Mouse (Mus musculus): Measurements from ENCODE around the gene Abcf1. TPM values are rescaled to one million over a fixed set of nuclear protein-coding genes. Genes with fewer than 3 reads are reported as not detected.

The Abcf1 gene
- polyA plus RNA-seq, 1 experiment = 160 TPM

DNA sequence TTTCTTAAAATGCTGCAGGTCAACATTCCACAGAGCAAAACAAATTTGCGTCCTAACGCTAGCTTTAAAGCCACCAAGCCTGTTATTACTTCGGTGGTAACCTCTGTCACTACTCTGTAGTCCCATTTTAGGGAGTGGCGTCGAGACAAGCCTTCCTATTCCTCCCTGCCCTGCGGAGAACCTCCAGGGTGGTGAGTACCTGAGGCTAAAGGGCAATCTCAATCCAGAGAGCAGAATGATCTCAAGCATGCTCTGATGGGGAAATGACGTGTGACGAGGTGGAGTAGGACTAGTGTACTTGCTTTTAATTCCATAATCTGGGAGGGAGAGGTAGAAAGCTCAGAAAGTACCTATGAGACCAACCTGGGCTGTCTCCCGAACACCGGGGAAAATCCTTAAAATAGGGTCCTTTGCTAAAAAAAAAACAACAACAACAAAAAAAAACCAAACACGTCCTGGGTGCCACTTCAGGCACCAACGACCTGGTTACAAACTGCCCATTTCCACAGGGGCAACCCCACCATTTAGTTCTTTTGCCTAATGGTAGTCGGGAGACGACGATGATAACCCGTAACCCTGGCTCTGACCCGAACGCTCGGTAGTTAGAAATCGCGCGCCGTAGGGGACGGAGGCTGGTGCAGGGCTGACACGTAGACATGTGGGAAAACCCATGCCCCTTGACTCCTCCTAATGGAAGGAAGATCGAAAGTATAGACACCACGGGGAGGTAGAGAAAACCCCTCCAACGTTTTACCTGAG lies 53.8 kb downstream of the Abcf1 start:
- TF ChIP-seq GATA1 (IDR thresholded peaks at IDR 0.05; ENCODE audit: low read length) = no peak

DNA sequence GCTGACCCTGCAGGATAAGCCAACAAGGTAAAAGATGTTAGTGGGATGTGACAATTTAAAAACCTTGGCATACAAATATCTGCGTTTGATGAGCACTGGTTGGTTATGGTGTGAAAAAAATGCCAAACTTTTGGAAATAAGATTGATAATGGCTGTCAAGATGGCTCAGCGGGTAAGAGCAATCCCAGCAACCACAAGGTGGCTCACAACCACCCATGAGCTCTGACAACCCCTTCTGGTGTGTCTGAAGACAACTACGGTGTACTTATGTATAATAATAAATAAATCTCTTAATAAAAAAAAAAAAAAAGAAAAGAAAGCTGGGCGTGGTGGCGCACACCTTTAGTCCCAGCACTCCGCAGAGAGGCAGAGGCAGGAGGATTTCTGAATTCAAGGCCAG lies 54.6 kb downstream of the Abcf1 start:
- no peak for TF ChIP-seq GATA1 (IDR thresholded peaks at IDR 0.05; ENCODE audit: low read length)

DNA sequence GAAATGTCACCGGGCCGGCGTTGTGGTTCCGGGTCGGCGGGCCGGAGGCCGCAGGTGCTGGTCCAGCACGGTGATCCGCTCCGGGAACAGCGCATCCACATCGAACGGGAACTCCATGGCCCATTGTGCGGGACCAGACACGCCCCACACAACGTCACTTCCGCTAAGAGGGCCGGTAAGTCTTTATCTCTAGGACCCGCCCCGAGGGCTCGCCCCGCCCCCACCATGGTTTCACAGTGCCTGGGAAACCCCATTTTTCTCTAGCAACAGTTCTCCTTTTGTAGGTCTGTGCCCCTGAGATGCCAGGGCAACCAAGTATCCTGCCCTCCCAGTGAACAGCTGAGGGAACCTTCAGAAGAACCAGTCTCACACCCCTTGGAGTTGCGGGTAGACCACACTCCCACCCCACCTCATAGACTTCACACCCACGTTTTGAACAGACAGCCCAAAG lies 59.6 kb downstream of the Abcf1 start, which contains the start of gene Atat1:
Gene Atat1 (minus strand): TSS at position 157 of the 451 bp plus-strand sequence.
- TF ChIP-seq GATA1 (IDR thresholded peaks at IDR 0.05; ENCODE audit: low read length) = no peak

DNA sequence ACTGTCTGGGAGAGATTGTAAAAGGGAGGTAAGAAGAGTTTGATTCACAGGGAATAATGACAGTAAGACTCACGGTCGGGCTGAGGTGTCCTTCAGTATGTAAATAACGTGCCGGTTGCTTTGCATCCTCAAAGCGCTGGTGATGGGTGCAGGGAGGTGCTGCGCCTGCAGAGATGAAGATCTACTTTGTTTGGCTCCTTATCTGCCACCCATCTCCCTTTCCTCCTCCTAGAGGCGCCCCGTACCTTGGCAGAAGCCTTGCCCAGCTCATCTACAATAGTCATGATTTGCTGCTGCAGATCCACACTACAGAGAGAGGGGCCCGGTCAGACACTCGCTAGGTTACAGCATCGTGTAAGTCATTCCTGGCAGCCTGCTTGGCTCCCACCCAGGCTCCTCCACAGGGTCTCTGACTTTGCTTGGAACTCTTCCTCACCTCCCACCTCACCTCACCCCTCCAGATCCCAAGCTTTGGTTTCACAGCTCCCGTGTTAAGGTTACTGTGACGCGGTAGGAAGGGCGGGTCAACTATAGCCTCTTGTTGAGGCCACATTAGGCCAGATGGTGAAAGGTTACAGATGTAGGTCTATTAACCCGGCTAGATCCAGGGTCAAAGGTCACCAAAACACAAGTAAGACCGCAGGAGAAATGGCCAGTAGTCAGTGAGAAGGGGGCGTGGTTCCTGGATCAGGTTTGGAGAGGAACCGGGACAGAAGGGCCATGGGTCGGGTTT lies 60.2 kb downstream of the Abcf1 start:
- TF ChIP-seq GATA1 (IDR thresholded peaks at IDR 0.05; ENCODE audit: low read length) = no peak

DNA sequence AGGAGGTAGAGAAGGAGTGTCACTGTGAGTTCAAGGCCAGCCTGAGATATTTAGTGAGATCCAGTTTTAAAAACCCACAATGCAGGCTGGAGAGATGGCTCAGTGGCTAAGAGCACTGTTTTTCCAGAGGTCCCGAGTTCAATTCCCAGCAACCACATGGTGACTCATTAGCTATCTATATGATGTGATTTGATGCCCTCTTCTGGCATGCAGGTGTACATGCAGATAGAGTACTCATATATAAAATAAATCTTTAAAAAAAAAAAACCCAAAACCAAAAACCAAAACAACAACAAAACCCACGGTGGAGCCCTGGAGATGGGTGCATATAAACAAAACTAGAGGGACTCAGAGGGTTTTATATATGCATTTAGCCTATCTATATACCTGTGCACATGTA lies 62.0 kb downstream of the Abcf1 start:
- TF ChIP-seq GATA1 (IDR thresholded peaks at IDR 0.05; ENCODE audit: low read length) = no peak

Other genes starting within 250 kb of the Abcf1 start
- gene Ier3, start 148.1 kb downstream of the Abcf1 start, polyA plus RNA-seq (2012) = 33.3 and 33.4 TPM in 2 replicates
- 85.3 and 87.0 TPM in 2 replicates for gene Flot1, start 146.5 kb downstream of the Abcf1 start, polyA plus RNA-seq (2012)
- 178 and 400 TPM in 2 replicates for gene Tubb5, start 131.5 kb downstream of the Abcf1 start, polyA plus RNA-seq (2012)
- gene Mdc1, start 128.2 kb downstream of the Abcf1 start, polyA plus RNA-seq (2012) = 22.5 and 24.1 TPM in 2 replicates
- 13.8 and 21.9 TPM in 2 replicates for gene Nrm, start 108.4 kb downstream of the Abcf1 start, polyA plus RNA-seq (2012)
- 36.5 and 37.7 TPM in 2 replicates for gene Ppp1r18, start 104.2 kb downstream of the Abcf1 start, polyA plus RNA-seq (2012)
- gene Dhx16, start 89.9 kb downstream of the Abcf1 start, polyA plus RNA-seq (2012) = 65.8 and 80.6 TPM in 2 replicates
- 197 and 224 TPM in 2 replicates for gene 2310061I04Rik, start 72.3 kb downstream of the Abcf1 start, polyA plus RNA-seq (2012)
- gene Atat1, start 59.7 kb downstream of the Abcf1 start, polyA plus RNA-seq (2012) = 13.6 and 20.0 TPM in 2 replicates
- gene Mrps18b, start 53.4 kb downstream of the Abcf1 start, polyA plus RNA-seq (2012) = 6.5 and 7.3 TPM in 2 replicates
- gene Ppp1r10, start 53.3 kb downstream of the Abcf1 start, polyA plus RNA-seq (2012) = 47.9 and 54.1 TPM in 2 replicates
- 117 and 120 TPM in 2 replicates for gene Gnl1, start 10.1 kb upstream of the Abcf1 start, polyA plus RNA-seq (2012)
- gene Prr3, start 10.5 kb upstream of the Abcf1 start, polyA plus RNA-seq (2012) = 37.1 and 43.4 TPM in 2 replicates
- gene H2-T24, start 50.8 kb upstream of the Abcf1 start, polyA plus RNA-seq (2012) = 0.12 and 0.15 TPM in 2 replicates
- 4.8 and 5.6 TPM in 2 replicates for gene H2-T23, start 63.1 kb upstream of the Abcf1 start, polyA plus RNA-seq (2012)
- 4.0 and 6.0 TPM in 2 replicates for gene H2-T22, start 73.0 kb upstream of the Abcf1 start, polyA plus RNA-seq (2012)
- gene Gm6034, start 73.2 kb upstream of the Abcf1 start, polyA plus RNA-seq (2012) = not detected in 2 replicates
- gene Gm11127, start 88.6 kb upstream of the Abcf1 start, polyA plus RNA-seq (2012) = not detected in 2 replicates
- 0.03 TPM in 1 of 2 replicates, not detected in the other for gene Gm19684, start 151.9 kb upstream of the Abcf1 start, polyA plus RNA-seq (2012)
- not detected in 2 replicates for gene Gm7030, start 159.7 kb upstream of the Abcf1 start, polyA plus RNA-seq (2012)
- not detected in 2 replicates for gene Gm8909, start 198.8 kb upstream of the Abcf1 start, polyA plus RNA-seq (2012)
- gene H2-T3, start 220.5 kb upstream of the Abcf1 start, polyA plus RNA-seq (2012) = not detected in 2 replicates